Mouse (Mus musculus): ENCODE results near the gene Acaca.
"Not testable (repeated sequence)": the region's sequence is repeated elsewhere in the genome, so short reads cannot be mapped to it uniquely, and the experiment has no call there.

The Acaca gene

GRCm38 (mm10) chr11:84344522-84345236 lies 215.2 kb downstream of the Acaca start:
- DNase-seq = no peak

GRCm38 (mm10) chr11:84347766-84348165 lies 218.3 kb downstream of the Acaca start:
- no peak for DNase-seq

DNA sequence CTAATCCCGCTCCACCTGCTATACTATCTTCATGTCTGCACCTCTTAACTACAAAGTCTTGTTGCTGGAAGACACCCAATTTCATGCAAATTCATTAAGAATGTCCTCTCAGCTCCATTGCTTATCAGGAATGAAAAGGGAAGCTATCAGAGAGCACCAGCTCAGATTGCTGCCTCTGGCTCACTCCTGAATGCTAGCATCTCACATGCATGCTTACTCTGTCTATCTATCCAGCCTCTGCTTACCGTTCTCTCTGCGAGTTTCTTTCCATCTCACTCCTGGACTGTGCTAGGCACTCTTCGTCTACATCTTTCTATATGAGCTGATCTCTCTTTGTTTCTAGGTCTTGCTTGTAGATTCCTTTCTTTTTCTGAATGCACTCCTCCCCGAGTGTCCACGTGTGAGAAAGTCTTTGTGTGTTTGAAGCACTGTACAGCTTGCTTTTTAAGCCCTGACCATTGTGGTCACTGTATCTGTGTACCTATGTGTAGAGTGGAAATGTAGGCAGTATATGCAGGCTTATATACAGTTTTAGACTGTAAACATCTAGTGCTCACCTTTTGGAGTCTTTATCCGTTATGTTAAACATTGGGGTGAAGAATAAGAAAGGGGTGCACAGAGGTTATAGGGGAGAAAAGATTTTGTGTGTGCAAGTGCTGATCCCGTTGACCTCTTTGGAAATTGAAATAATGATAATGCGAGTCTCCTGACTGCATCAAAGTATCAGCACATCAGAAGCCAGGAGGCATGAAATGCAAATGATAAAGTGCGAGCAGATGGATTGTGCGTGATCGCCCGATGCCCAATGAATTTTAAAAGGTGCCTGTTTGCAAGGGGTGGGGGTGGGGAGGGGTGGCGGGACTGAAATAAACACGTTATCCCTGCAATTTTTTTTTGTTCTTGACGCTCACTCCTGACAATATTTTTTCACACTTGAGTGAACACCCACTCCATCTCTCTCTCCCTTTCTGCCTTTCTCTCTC lies 219.7 kb downstream of the Acaca start:
- no peak for DNase-seq

GRCm38 (mm10) chr11:84351150-84351549 lies 221.7 kb downstream of the Acaca start:
- no peak for DNase-seq

DNA sequence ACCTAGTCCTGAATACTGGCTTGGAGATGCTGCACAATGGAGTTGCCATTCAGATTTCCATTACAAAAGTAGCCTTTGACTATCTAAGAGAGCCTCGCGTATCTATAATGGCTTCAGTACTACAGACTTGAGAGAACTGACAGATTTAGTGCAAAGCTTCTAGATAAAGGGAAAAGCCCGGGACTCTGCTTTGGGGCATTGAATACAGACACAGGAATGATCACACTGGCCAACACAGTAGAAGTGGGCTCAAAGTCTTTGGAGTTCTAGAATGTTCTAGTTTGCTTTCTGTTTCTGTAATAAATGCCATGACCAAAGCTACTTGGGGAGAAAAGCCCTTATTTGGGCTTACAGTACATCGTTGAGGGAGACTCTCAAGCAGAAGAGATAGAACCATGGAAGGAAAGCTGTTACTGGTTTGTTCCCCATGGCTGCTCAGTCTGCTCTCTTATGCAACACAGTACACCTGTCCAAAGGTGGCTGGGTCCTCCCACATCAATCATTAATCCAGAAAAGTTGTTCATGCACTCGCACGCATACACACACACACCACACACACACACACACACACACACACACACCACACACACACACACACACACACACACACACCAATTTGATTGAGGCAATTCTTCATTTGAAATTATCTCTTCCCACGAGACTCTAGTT lies 223.7 kb downstream of the Acaca start:
- DNase-seq = peak; percentile 52

GRCm38 (mm10) chr11:84357304-84357703 lies 227.8 kb downstream of the Acaca start:
- DNase-seq = no peak

DNA sequence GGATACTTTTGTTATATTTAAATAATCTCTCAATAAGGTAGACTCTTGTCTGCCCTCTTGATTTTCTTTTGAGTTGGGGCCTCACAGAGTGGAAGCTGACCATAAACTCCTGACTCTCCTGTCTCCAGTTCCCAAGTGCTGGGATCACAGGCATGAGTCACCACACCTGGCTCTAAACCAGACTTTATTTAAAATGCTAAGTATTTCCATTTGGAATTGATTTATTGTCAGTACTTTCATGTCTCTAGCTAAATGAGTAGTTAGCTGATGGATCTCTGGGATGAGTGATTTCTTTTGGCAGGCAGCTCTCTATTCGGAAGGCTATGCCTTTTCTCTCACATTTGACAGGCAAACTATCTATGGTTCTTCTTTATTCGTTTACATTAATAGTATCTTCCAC lies 228.3 kb downstream of the Acaca start:
- no peak for DNase-seq

DNA sequence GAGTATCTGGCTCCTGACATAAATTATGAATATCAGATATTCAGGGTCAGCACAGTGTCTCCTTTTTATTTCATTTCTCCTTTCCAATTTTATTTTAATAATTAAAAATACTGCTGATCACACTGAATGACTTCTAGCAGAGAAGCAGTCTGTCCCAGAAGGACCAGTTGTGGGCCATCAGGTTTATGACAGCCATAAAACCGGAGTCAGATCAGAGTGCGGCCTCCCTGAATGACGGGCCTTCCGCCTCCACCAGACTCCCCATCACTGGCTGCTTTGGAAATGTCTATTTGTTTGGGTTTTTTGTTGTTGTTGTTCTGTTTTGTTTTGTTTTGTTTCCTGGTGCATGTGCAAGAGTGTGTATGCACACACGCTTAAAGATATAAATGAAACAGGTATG lies 232.1 kb downstream of the Acaca start:
- DNase-seq = peak; percentile 24

- DNase-seq = peak; percentile 20
Measured at GRCm38 (mm10) chr11:84362633-84363243, 233.3 kb downstream of the Acaca start.

DNA sequence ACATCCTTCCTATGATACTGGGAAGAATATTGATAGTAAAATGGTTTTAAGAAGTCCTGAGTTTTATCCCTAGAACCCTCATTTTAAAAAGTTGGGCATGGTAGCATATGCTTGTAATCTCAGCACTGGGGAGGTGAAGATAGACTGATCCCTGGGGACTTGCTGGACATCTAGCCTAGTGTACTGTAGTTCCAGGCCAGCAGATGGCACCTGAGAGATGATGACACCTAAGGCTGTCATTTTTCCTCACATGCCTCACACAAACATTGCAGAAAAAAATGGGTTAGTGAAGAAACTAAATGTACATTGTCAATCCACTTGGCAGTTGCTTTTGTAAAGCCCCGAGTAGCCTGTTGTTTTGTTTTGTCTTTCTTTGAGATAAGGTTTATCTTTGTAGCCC lies 235.8 kb downstream of the Acaca start:
- DNase-seq = no peak

- DNase-seq = no peak
Measured at GRCm38 (mm10) chr11:84368902-84369301, 239.4 kb downstream of the Acaca start.

DNA sequence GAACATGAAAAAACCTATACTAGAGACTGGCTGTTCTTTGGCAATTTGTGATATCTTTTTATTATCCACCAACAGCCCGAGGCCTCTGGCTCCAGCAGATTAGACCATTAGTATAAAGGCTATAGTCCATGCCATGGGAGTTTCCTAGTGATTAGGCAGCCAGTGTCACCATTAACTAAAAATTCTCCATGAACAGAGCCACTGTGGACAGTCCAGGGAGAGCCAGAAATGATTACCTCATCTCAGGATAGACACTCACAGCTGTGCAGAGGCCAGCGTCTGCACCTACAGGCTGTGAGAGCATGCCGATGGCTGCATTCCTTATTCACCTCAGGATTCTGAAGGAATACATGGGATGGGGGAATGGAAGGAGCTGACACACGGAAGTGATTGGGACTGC lies 243.7 kb downstream of the Acaca start:
- DNase-seq = no peak

DNA sequence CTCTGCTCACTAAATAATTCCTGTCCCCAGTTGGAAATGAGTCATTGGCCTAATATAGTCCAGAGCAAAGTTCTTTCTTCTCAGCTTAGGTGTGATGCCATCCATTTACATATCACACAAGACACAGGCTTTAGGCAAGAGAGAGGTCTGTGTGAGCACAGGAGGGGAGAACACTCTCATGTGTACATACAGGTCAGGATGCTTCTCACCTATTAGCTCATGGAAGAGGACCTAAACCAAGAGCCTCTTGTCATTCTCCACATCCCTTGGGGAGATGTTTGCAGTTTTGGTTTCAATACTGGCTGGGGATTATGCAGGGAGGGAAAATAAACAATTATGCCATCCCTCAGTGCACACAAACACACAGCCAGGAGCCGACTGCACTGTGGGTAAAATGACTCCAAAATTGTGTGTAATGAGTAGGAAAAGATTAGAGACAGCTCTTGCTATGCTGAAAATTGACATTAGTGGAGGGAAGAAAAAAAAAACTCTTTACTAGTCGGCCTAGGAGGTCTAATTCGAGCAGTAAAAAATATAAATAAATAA lies 246.6 kb downstream of the Acaca start:
- DNase-seq = no peak

GRCm38 (mm10) chr11:84376510-84377365 lies 247.3 kb downstream of the Acaca start:
- DNase-seq = no peak

- DNase-seq = no peak
Measured at GRCm38 (mm10) chr11:84382450-84382849, 253.0 kb downstream of the Acaca start.

GRCm38 (mm10) chr11:84383891-84384290 lies 254.4 kb downstream of the Acaca start:
- DNase-seq = no peak

GRCm38 (mm10) chr11:84389332-84389731 lies 259.9 kb downstream of the Acaca start:
- no peak for DNase-seq

- DNase-seq = no peak
Measured at GRCm38 (mm10) chr11:84391126-84391525, 261.7 kb downstream of the Acaca start.

GRCm38 (mm10) chr11:84392066-84392465 lies 262.6 kb downstream of the Acaca start:
- not testable (repeated sequence) for DNase-seq

- no peak for DNase-seq
Measured at GRCm38 (mm10) chr11:84393571-84393970, 264.1 kb downstream of the Acaca start.

GRCm38 (mm10) chr11:84395010-84395409 lies 265.5 kb downstream of the Acaca start:
- no peak for DNase-seq

GRCm38 (mm10) chr11:84406733-84407132 lies 277.3 kb downstream of the Acaca start:
- DNase-seq = no peak
